9 mouse cellular contexts compared by ENCODE assay signal in the genomic region with DNA sequence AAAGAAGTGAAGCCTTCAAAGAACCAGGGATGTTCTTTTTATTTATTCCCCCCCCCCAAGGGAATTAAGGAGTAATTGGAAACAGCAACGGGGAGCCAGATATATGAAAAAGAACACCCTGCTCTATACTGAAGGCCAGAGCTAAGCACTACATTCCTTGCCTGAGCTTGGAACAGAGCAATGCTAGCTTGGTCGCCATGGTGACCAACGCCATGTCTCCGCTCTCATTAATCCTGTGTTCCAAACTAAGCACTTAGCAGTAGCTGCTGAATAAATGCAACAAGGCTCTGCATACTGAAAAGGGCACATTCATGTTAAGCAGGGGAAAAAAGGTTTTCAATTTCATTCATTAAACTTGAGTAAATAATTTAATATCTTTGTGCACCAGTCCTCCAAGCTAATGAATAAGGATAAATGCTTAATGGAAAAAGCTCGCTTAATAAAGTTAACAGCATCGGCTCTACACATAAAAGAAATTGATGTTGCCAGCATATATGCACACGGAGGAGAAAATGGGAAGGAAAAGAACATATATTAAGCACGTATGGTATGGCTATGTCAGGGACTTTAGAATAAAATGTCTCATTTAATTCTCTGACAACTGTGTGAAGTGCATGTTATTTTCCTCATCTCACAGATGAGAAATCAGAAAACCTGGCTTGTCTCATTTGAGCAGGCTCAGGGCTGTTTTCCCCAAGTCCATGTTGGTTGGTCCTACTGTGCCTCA. TPM values are rescaled to one million over a fixed set of nuclear protein-coding genes. Genes with fewer than 3 reads are reported as not detected.
A peak's percentile ranks its signal among the peaks of the same experiment; 100 is the strongest.
DNase-seq lines count a peak whose midpoint lies in the region; ATAC-seq and TF ChIP-seq lines count a peak whose summit lies in the region.
"Had no signal": no experiment of that assay in that cellular context is flagged by ENCODE, and none has a peak within 500 bp of the region (broad histone marks: within the 10 kb centered on the region; RNA-seq: fewer than 3 reads in every experiment).

No protein-coding gene starts in this region.

- no peak overlapping the region for H3K4me3 ChIP-seq in intestine, embryonic 15.5 days (replicated peaks)
- H3K4me3 ChIP-seq in intestine, postnatal 0 days (ENCODE audit: low read depth, low read length): no peak overlapping the region
- no peak overlapping the region for H3K4me3 ChIP-seq in hindbrain, postnatal 0 days (ENCODE audit: low read length)
- no peak overlapping the region for H3K4me3 ChIP-seq in neural tube, embryonic 11.5 days (ENCODE audit: low read depth, low read length)

- peak; percentile 86 for DNase-seq in embryo, embryonic 10.5 days (ENCODE audit: low spot score)
- DNase-seq in hindbrain, postnatal 0 days (ENCODE audit: low spot score): peak; percentile 80
- peak; percentile 79 for DNase-seq in neural tube, embryonic 11.5 days (ENCODE audit: low spot score)
- no peak for DNase-seq in urinary bladder, adult 18-20 months (ENCODE audit: low spot score in 2 of 2)
- DNase-seq in adrenal gland, adult 18-20 months (ENCODE audit: low spot score in 2 of 2): no peak
- no peak for DNase-seq in thymus, postnatal 0 days (ENCODE audit: low spot score)

- WGBS in intestine, embryonic 15.5 days: 54% methylated on average over 8 of the region's 8 CpGs
- 54% methylated on average over 8 of the region's 8 CpGs for WGBS in intestine, postnatal 0 days
- 27% methylated on average over 8 of the region's 8 CpGs for WGBS in hindbrain, postnatal 0 days
- WGBS in neural tube, embryonic 11.5 days: 46% methylated on average over 8 of the region's 8 CpGs

- TF ChIP-seq CTCF in intestine, postnatal 0 days (IDR thresholded peaks at IDR 0.05; ENCODE audit: low read depth): no peak
- TF ChIP-seq CTCF in hindbrain, postnatal 0 days (IDR thresholded peaks at IDR 0.05; ENCODE audit: low read depth): no peak

- H3K4me2 ChIP-seq in intestine, embryonic 15.5 days (replicated peaks): no peak overlapping the region
- H3K4me2 ChIP-seq in intestine, postnatal 0 days (replicated peaks; ENCODE audit: low read depth): no peak overlapping the region
- H3K4me2 ChIP-seq in hindbrain, postnatal 0 days (ENCODE audit: low read depth, low read length): no peak overlapping the region
- no peak overlapping the region for H3K4me2 ChIP-seq in neural tube, embryonic 11.5 days (ENCODE audit: low read depth)

- no peaks in the 10 kb centered on the region for H3K36me3 ChIP-seq in intestine, embryonic 15.5 days
- H3K36me3 ChIP-seq in intestine, postnatal 0 days (ENCODE audit: control insufficient read depth, insufficient read depth): no peaks in the 10 kb centered on the region
- no peaks in the 10 kb centered on the region for H3K36me3 ChIP-seq in hindbrain, postnatal 0 days (ENCODE audit: insufficient read depth, low read length)
- H3K36me3 ChIP-seq in neural tube, embryonic 11.5 days (ENCODE audit: control insufficient read depth, insufficient read depth, low read length): no peaks in the 10 kb centered on the region

- H3K27ac ChIP-seq in intestine, embryonic 15.5 days: no peak overlapping the region
- no peak overlapping the region for H3K27ac ChIP-seq in intestine, postnatal 0 days (ENCODE audit: low read depth, low read length)
- no peak overlapping the region for H3K27ac ChIP-seq in hindbrain, postnatal 0 days
- no peak overlapping the region for H3K27ac ChIP-seq in neural tube, embryonic 11.5 days (ENCODE audit: low read depth, low read length)
- H3K27ac ChIP-seq: kidney, postnatal 0 days had no signal

- H3K4me1 ChIP-seq in intestine, embryonic 15.5 days (replicated peaks): no peaks in the 10 kb centered on the region
- no peaks in the 10 kb centered on the region for H3K4me1 ChIP-seq in intestine, postnatal 0 days (replicated peaks; ENCODE audit: control insufficient read depth, insufficient read depth, low read length)
- no peaks in the 10 kb centered on the region for H3K4me1 ChIP-seq in hindbrain, postnatal 0 days (ENCODE audit: insufficient read depth, low read length)
- peaks cover 11% of the 10 kb centered on the region; the same call in 1 of the 2 replicates for H3K4me1 ChIP-seq in neural tube, embryonic 11.5 days (ENCODE audit: control insufficient read depth, insufficient read depth, low read length)

- no peaks in the 10 kb centered on the region for H3K27me3 ChIP-seq in intestine, embryonic 15.5 days (replicated peaks)
- no peaks in the 10 kb centered on the region for H3K27me3 ChIP-seq in intestine, postnatal 0 days (replicated peaks; ENCODE audit: control insufficient read depth, insufficient read depth, low read length)
- H3K27me3 ChIP-seq in hindbrain, postnatal 0 days (ENCODE audit: insufficient read depth, low read length): no peaks in the 10 kb centered on the region
- no peaks in the 10 kb centered on the region for H3K27me3 ChIP-seq in neural tube, embryonic 11.5 days (ENCODE audit: control insufficient read depth, insufficient read depth, low read length)

- no peak overlapping the region for H3K9ac ChIP-seq in intestine, embryonic 15.5 days
- no peak overlapping the region for H3K9ac ChIP-seq in intestine, postnatal 0 days (ENCODE audit: low read depth, low read length)
- no peak overlapping the region for H3K9ac ChIP-seq in hindbrain, postnatal 0 days (replicated peaks; ENCODE audit: low read length)
- H3K9ac ChIP-seq in neural tube, embryonic 11.5 days (ENCODE audit: low read length): no peak overlapping the region

- no peaks in the 10 kb centered on the region for H3K9me3 ChIP-seq in intestine, embryonic 15.5 days
- H3K9me3 ChIP-seq in intestine, postnatal 0 days (ENCODE audit: control insufficient read depth): no peaks in the 10 kb centered on the region
- H3K9me3 ChIP-seq in hindbrain, postnatal 0 days (ENCODE audit: low read length): no peaks in the 10 kb centered on the region
- H3K9me3 ChIP-seq in neural tube, embryonic 11.5 days (ENCODE audit: control insufficient read depth, low read length): no peaks in the 10 kb centered on the region

- ATAC-seq in intestine, embryonic 15.5 days: peak; percentile 68; the same call in 1 of the 2 replicates
- no peak for ATAC-seq in intestine, postnatal 0 days
- ATAC-seq in hindbrain, postnatal 0 days: peak; percentile 90
- ATAC-seq in neural tube, embryonic 11.5 days (ENCODE audit: insufficient read depth, low FRiP score, low TSS enrichment): peak; percentile 86

RNA-seq across cellular contexts. Expression of a gene that starts 25.4 kb away (rescaled TPM):
- polyA plus RNA-seq in intestine, embryonic 15.5 days (2015; fragmentation: Nextera tagmentation; extraction: Ambion mirVana): 15.6 and 18.8 TPM in 2 replicates
- polyA plus RNA-seq in intestine, postnatal 0 days (2015; fragmentation: Nextera tagmentation; extraction: Ambion mirVana): 1.3 and 1.8 TPM in 2 replicates
- 8.3 and 10.6 TPM in 2 replicates for total RNA-seq in hindbrain, postnatal 0 days (2014; rRNA removed)
- 13.7 and 16.3 TPM in 2 replicates for polyA plus RNA-seq in hindbrain, postnatal 0 days (2015; fragmentation: Nextera tagmentation; extraction: Ambion mirVana)
- polyA plus RNA-seq in neural tube, embryonic 11.5 days (2014; fragmentation: Nextera tagmentation; extraction: Ambion mirVana): 41.0 and 49.8 TPM in 2 replicates
- 1 to 10 TPM in 1 of 2 experiments, under 1 TPM in 1; 0.80 to 1.1 TPM for total RNA-seq in adrenal gland, adult 18-20 months (2021)
- 1.2 and 1.5 TPM in 2 replicates for polyA plus RNA-seq in thymus, postnatal 0 days (2015; fragmentation: Nextera tagmentation; extraction: Ambion mirVana)

Comparison
In these comparisons a context has a peak if more than half of its experiments do, and no peak if none do; other contexts are left out.
1. DNase-seq: peak in embryo, embryonic 10.5 days (single experiment), hindbrain, postnatal 0 days (single experiment) and neural tube, embryonic 11.5 days (single experiment); none in urinary bladder, adult 18-20 months (0 of 2), adrenal gland, adult 18-20 months (0 of 2) and thymus, postnatal 0 days (single experiment).